Mouse (Mus musculus) liver (tissue): ENCODE measurements at regions not wholly inside any gene's neighbourhood (a gene's known extent, or its start where the extent isn't known, plus 50 kb on each side); places are given as distances from the start of the nearest gene placed in this dataset.
A peak's percentile ranks its signal among the peaks of the same experiment; 100 is the strongest.
"Not testable (repeated sequence)": the region's sequence is repeated elsewhere in the genome, so short reads cannot be mapped to it uniquely, and the experiment has no call there.

Experiments used
- DNase-seq: peaks from one replicate; pipeline ENCODE4 v3.0.0-alpha.2; 2020; ENCODE audit warnings: mixed read lengths

DNA sequence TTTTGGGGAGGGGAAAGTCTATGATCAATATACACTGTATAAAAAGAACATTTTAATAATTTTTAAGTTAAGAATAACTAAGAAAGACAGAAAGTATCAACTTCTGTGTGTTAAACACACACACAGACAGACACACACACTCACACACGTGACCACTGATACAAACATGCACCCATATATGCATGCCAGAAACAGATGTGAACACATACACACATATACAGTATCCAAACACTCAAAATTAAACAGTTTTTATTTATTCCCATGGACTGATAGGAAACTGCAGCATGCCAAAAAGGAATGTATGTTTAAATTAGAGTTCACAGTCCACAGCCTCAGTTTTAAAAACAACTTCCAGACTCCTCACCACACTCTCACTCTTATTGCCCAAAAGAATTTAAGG, 203.4 kb upstream of the Tbl1x start:
- no peak for DNase-seq

DNA sequence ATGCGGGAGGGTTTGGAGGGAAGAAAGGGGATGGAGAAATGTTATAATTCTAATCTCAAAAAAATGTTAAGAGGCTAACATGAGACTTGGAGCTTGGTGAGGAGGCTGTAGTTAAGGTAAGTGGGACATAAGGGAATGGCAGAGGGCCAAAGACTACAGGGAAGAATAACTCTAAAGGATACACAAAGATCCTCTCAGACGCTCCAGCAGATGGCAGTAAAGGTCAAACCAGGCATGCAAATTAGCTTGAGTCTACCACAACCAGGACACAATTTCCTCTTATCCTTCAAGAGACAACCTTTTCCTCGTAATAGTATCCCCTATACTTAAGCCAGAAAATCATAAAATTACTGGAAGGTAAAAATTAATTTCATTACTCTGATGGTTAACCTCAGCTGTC, 196.4 kb upstream of the Tbl1x start:
- DNase-seq, result peak; percentile 16

DNA sequence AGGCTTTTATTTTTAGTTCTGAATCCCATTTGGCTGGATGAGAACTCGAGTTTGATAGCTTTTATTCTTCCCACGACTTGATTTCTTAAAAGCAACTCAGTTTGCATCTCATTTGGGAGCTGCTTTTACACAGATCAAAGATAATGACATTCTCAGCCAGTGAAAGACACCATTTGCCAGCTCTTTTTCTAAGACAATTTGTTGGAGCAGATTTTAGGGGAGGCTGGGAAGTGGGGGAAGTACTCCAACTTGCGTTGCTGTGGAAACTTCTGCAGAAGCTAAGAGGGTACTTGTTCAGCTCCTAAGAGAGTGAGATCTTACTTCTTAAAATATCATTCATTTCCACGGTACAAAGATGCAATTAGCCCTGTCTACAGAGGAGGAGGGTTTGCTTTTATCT, 187.2 kb upstream of the Tbl1x start:
- no peak for DNase-seq

DNA sequence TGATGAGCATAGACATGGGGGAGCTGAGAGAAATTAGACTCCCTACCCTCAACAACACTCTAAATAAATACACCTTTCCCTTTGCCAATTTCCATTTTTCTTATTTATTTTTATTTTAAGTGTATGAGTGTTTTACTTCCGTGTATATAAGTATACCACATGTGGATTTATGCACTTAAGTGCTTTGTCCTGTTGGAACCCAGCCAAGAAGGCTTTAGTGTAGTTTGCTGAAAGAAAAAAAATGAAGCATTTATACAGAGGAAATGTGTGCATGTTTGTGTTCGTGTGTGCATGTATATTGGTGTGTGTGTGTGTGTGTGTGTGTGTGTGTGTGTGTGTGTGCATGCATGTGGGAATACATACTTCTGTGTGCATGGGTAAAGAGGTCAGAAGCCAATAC, 157.6 kb upstream of the Tbl1x start:
- DNase-seq, result no peak

DNA sequence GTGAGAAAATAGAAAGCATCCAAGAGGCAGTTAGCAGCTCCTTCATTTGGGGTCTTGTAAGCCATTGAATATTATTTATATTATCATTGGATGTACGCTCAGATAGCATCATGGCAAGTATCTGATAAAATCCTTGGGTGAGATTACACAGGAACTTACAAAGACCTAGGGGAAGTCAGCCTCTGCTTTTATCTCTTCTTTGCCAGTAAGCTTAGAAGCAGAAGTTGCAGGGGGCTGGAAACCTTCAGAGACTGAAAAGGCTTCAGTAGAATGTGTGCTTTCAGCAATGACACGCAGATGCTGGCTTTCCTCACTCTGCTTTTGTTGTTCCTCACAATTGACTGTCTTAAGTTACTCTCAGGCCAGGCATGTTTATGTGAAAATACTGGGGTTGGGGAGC, 150.3 kb upstream of the Tbl1x start:
- DNase-seq, result no peak

DNA sequence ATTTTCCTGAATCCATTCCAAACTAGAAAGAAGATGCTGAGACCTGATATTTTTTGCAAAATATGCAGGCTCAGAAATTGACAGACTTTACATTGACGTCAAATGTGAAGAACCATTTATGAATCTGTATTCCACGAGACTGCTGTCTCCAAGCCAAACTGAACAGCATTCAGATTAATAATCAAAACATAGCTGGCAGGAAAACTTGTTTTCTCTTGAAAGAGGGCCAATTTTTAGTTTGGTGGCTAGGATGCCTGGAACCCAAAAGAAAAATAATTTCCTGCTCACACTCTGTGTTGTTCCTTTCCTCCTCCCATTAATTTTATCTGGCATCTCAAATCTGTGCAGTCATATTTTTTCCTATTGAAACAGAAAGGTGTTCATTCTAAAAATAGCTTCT, 149.7 kb upstream of the Tbl1x start:
- DNase-seq, result no peak

DNA sequence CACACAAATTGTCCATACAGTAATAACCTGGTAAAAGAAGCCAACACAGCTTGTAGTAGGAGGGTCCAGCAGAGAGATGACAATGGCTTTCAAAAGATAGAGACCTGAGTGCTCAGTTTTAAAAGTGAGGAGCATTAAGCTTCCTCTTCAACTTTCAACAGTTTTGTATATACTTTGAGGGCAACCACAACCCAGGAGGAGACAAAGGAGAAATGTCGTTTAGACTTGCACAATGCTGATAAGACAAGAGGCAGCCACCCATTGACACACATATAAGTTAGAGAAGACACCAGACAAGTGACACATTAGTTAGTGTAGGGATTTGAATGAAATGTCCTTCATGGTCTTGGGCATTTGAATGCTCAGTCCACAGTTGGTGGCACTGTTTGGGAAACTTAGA, 147.2 kb upstream of the Tbl1x start:
- no peak for DNase-seq

DNA sequence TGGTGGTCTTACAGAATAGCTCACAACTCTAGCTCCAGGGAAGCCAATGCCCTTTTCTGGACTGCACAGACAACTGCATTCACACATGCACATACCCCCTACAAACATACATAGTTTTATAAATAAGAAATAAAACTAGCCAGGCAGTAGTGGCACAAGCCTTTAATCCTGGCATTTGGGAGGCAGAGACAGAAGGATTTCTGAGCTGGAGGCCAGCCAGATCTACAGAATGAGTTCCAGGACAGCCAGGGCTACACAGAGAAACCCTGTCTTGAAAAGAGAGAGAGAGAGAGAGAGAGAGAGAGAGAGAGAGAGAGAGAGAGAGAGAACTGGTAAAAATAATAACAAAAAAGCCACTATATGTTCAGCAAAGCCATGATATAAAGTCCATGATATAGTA, 143.5 kb upstream of the Tbl1x start:
- DNase-seq, result no peak

DNA sequence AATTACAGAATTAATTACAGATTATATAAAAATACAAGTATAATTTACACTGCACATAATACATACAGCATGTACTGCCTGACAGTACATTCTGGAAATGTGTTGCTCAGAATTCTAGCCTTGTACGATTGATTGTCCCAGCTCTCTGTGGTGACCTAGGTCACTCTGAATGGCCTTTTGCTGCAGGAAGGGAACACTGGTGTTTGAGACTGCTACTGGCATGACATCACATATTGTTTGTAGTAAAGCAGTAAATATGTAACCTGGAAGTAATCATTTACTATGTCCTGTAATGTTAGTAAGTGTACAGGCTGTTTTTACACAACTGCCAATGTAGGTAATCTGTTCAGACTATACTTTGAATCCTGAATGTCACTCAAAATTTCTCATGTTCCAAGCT, 123.5 kb upstream of the Tbl1x start:
- DNase-seq, result no peak

DNA sequence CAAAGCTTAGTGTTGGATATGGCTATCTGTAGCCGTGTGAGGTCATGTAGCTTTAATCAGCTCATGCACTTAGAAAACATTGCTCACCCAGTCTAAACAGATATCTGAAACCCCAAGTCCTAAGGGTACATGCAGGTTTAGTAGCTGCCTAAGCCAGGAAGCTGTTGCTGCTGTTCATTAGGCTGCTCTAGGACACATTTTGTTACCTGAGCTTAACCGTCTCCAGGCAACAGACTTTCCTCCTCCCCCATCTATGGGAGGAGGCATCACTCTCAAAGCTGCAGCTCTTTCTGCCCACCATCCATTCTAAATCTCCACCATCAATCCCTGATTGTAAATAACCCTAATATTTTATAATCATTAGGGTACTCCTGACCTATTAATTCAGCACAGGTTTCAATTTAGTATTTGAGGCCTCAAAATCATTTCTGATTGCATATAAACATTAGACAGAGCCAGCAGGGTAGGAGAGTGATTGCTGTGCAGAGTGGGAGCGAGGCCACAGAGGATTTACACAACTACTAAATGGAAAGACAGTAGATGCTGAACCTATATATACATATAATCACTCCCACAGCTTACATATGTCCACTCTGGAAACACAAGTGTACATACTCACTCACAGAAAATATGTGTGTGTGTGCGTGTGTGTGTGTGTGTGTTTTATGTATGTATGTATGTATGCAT, 118.9 kb upstream of the Tbl1x start:
- no peak for DNase-seq

DNA sequence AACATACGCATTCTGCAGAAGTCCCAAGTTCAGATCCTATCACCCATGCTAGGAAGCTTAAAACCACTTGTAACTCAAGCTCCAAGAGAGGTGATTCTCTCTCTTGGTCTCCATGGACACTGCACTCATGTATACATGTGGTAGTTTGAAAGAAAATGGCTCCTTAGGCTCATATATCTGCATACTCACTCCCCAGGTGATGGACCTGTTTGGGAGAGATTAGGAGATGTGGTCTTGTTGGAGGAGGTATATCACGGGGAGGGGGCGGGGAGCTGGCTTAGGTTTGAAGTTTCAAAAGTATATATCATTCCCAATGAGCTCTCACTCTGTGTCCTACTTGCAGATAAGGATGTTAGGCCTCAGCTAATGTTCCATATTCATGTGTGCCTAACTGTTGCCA, 103.9 kb upstream of the Tbl1x start:
- no peak for DNase-seq

DNA sequence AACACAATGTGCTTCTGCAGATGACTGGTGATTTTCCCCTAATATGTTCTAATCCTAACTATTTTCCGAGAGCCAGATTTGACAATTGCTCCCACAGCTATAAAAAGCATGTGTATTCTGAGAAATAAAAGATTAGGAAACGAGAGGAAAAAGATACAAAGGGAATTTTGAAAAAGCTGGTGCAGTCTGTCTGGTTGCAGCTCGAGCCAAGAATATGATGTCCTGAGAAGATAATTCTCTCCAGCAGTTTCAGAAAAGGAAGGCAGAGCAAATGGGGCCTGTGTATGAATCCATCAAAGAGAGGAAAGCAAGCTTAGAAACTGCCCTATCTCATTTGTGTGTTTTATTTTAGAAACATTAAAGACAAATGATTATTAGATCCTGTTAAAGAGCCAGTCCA, 102.9 kb upstream of the Tbl1x start:
- no peak for DNase-seq

DNA sequence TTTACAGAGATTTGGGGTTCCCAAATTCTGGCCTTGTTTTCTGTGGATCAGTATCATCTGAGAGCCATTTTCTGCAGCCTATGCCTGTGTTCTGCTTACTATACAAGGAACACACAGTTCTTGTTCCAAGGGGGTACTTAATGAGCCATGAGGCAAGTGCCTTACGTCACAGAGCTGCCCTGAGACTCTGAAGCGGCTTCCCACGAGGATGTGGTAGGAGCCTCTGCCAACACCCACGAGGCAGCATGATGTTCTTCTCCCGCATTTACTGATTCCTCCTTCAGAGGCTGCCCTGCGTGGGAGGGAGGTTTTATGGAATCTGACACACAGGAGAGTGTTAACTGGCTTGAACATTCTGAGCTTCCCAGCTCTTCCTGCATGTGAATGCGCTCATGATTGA, 101.4 kb upstream of the Tbl1x start:
- no peak for DNase-seq

DNA sequence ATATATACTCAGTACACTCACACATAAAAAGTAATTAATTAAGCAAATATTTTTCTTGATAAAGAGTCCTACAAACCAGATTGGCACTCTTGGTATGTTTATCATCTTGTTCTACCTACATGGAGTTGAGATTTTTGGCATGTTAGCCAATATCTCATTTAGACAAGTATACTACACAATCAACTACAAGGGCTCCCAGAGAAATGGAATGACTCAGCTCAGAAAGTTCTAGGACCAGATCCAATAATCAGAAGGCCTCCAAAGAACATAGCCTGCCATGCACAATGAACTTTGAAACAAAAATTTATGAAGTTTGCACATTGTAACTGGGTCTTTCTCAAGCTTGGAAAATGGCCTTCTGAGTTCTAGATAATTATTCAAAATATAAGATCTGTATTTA, 100.0 kb upstream of the Tbl1x start:
- no peak for DNase-seq

DNA sequence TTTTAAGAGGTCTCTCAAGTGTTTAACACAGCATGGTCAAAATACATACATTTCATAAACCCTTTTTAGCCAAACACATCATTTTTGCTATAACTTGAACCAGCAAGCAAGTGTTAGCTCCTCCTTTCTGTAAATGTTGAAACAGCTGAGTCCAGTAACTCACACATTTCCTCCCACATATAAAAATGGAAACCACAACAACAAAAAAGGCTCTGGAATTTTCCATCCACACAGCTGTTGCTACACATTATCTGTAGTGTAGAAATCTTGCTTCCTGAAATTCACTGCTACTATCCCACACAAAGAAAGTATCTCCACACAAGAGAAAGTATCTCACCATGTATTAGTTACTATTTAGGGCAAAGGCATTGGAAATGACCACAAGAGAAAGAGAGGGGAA, 96.7 kb upstream of the Tbl1x start:
- no peak for DNase-seq

DNA sequence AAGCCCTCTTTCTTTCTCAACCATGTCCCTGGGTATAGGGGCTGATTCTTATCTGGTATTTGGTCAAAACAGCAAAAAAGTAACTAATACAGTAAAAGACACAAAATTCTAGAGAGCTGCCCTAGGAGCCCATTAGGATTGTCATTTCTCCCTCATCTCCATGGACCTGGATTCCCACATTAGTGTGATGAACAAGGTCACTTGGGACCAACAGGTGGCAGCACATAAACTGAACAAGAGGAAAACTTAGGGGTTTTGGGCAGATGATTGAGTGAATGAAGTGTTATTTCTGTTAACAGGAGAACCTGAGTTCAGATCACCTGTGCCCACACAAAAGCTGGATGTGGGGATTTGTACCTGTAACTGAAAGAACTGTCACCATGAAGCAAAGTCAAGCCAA, 93.0 kb upstream of the Tbl1x start:
- DNase-seq, result no peak

DNA sequence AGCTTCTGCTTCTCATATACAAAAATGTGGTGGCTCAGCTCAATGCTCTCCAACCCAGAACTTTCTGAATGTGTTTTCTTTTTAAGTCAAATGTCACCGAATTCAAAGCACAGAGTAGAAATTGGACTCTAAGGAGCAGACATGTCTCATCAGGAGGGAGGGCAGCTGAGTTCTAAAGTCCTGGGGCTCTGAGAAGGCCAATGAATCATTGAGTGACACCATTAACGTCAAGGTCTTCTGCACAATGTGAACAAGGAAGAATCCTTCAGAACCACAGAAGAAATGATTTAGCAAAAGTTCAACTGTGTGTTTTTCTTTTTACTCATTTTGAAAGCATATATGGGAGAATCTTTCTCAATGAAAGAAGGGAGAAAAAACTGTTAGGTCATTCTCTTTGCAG, 88.6 kb upstream of the Tbl1x start:
- DNase-seq, result no peak

DNA sequence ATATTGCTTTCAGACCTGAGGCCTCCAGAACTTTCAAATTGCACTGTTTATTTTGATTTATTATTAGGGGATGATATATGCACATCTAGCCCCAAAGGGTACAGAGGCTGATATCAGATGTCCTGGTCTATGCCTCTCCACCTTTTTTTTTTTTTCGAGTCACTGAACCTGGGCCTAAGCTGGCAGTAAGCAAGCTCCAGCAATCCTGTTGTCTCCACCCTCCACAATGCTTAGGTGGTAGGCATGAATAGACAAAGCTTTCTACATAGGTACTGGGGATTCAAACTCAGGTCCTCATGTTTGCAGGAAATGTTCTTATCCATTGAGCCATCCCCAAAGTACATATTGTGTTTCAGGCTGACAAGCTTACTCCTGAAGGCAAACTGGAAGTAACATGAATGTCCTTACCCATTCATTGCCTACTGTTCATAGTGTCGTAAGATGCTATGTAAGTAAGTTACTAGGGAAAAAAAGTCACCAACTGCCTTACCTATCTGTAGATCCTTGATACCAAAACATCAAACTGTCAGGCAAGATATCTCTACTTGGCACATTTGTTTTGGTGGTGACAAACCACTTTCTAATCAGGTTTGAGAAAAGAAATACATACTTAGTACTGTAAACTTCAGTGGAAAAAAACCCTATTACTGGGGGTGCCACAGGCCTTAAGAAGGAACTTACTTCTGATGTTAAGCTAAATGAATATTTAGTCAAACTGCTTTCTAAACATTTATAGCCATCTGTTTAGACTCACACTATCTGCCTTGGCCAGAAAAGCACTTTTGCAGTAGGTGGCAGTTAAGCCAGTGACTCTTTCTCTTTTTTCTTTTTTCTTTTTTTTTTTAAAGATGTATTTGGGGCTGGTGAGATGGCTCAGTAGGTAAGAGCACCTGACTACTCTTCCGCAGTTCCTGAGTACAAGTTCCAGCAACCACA, 85.8 kb upstream of the Tbl1x start:
- DNase-seq, result no peak

DNA sequence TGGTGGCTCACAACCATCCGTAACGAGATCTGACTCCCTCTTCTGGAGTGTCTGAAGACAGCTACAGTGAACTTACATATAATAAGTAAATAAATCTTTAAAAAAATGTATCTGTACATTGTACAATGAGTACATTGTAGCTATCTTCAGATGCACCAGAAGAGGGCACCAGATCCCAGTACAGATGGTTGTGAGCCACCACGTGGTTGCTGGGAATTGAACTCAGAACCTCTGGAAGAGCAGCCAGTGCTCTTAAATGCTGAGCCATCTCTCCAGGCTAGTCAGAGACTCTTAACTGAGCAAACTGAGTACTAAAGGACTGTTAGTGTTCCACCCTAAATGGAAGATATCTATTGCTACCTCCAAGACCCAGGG, 85.1 kb upstream of the Tbl1x start:
- not testable (repeated sequence) for DNase-seq

DNA sequence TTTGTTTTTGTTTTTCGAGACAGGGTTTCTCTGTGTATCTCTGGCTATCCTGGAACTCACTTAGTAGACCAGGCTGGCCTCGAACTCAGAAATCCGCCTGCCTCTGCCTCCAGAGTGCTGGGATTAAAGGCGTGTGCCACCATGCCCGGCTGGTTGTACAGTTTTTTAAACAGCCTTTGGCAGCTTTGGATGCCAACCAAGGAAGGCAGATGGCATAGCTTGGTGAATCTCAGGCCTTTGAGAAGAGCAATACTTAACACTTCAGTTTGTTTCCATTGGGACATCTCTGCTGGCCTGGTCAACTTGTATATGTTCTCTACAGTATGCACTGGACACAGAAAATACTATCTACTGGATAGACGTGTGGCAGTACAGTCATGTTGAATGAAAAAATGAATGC, 84.0 kb upstream of the Tbl1x start:
- DNase-seq, result not testable (repeated sequence)

DNA sequence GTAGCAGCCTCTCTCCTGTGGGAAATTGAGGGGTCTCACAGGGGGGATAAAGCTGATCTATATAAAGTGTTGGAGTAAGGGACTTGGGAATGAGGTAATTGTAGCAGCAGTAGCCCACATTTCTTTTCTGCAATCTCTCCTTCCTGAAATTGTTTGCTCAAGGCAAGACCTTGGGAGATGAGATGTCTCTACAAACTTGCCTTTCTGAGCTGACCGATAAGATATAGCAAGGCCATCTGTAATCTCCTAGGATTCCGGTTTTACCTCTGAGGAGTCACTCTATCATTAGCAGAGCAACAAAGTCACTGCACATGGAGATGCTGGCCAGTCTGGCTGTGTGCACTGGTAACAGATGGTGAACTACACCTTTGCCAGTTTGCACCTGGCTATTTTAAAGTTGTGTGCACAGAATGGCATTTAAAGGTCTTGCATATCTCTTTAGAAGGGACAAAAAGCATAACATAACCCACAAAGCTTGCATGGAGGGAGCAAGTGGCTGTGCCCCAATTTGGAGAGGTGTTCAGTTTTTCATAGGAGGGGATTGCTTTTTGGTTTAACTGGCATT, 78.7 kb upstream of the Tbl1x start:
- no peak for DNase-seq

DNA sequence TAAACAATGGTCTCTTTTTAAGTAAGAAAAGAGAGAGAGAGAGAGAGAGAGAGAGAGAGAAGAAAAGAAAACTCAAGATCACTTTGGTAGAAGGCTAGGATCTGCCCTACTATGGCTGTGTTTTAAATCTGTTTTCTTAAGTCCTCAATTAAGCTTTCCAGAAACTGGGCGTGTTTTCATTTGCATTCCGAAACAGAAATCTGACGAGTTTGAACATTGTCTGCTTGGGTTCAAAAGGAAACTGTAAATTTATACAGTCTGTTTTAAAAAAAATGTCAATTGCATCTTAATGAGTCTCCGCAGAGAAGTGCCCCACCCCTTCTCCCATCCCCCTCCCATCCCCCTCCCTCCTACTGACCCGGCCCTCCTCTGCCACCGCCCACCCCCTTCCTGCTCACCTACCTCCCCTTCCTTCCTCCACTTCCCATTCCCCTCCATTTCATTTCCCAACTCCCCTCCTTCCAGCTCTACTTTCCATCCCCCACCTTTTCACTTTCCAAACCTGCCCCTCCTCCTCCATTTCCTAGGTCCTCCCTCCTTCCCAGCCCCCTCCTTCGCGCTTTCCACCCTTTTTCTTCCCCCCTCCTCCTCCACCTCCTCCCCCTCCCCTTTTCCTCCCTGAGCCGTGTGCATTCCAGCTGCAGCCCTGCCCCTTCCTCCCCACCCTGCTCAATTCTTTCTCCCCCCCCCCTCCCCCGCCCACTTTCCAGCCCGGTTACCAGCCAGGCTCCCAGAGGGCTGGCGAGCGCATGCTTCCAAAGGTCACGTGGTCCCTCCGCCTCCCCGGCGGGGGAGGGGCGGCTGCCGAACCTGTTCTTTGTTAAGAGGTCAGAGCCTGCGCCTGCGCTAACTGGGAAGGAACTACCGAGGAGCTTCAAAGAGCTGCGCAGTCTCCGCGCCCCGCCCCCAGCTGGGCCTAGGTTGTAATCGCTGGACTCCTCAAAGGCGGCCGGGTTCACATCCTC, 77.7 kb upstream of the Tbl1x start:
- DNase-seq, result peak; percentile 92

DNA sequence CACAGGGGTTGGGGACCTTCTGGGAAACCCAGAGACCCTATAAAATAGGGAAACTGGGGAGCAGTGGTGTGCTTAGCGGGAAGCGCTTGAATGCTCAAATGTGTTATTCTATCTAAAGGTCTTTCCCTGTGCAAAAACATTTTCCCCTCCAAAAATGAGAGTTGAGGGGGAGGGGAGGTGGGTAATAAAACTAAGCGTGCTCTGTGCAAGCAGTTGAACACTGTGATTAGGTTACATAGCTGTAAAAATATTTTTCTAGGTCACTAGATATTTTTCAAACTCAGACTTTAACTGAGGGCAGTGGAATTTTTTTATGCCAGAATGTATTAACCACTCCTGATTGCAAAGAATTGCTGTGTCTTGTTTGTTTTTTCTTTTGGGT, 77.0 kb upstream of the Tbl1x start:
- no peak for DNase-seq
